Mouse (Mus musculus) ES-E14 (cell line): ENCODE results near the gene Ccnb1. TPM values are rescaled to one million over a fixed set of nuclear protein-coding genes. Genes with fewer than 3 reads are reported as not detected.
A peak's percentile ranks its signal among the peaks of the same experiment; 100 is the strongest.

Experiments used
- DNase-seq: peaks from one replicate; pipeline ENCODE4 v3.0.0-alpha.2; 2013; ENCODE audit warnings: low read depth, low spot score
- H3K27ac ChIP-seq: 2 replicates; pipeline ENCODE4 v1.5.1; 2012; ENCODE audit warnings: low read depth, mild to moderate bottlenecking, low read length, moderate library complexity, mixed read lengths; ENCODE audit not compliant: poor library complexity, insufficient read depth, severe bottlenecking
- H3K36me3 ChIP-seq: 2 replicates; pipeline ENCODE4 v1.6.1; 2012; ENCODE audit warnings: mild to moderate bottlenecking, low read length, moderate library complexity, mixed read lengths; ENCODE audit not compliant: control insufficient read depth, poor library complexity, insufficient read depth, severe bottlenecking
- H3K4me1 ChIP-seq, 2 experiments: fragments of 150-350 bp in 1 of 2; sonication (generic) in 1 of 2; 2 replicates each; pipeline ENCODE4 v1.6.1; 2012; ENCODE audit warnings: low read length in 2 of 2, mild to moderate bottlenecking in 1 of 2, mixed read lengths in 1 of 2; ENCODE audit not compliant: control insufficient read depth in 2 of 2, insufficient read depth in 2 of 2, poor library complexity in 1 of 2
- H3K4me3 ChIP-seq, 2 experiments: fragments of 150-350 bp in 1 of 2; sonication (generic) in 1 of 2; 2 replicates each; pipeline ENCODE4 v1.5.1; 2012; ENCODE audit warnings: low read length in 2 of 2, low read depth in 1 of 2, mild to moderate bottlenecking in 1 of 2, mixed read lengths in 1 of 2; ENCODE audit not compliant: insufficient read depth in 1 of 2, poor library complexity in 1 of 2, severe bottlenecking in 1 of 2
- H3K9ac ChIP-seq: 2 replicates; pipeline ENCODE4 v1.6.1; 2012; ENCODE audit warnings: low read depth, mild to moderate bottlenecking, low read length, mixed read lengths; ENCODE audit not compliant: poor library complexity, insufficient read depth, severe bottlenecking
- H3K9me3 ChIP-seq: fragments of 150-350 bp; sonication (generic); 2 replicates; pipeline ENCODE4 v1.6.1; 2012; ENCODE audit warnings: low read depth, mild to moderate bottlenecking, low read length; ENCODE audit not compliant: control insufficient read depth, insufficient read depth
- CHD2 ChIP-seq: IDR thresholded peaks from 2 replicates; pipeline ENCODE4 v1.6.1; 2014; ENCODE audit warnings: mild to moderate bottlenecking, low read depth, low read length, inconsistent platforms
- HCFC1 ChIP-seq: IDR thresholded peaks from 2 replicates; pipeline ENCODE4 v1.6.1; 2012; ENCODE audit warnings: low read length, inconsistent platforms, borderline replicate concordance; ENCODE audit not compliant: insufficient read depth
- MAFK ChIP-seq: IDR thresholded peaks from 2 replicates; pipeline ENCODE4 v1.6.1; 2014; ENCODE audit warnings: mild to moderate bottlenecking, low read depth, low read length, inconsistent platforms; ENCODE audit not compliant: insufficient read depth
- ZC3H11A ChIP-seq: IDR thresholded peaks from 2 replicates; pipeline ENCODE4 v1.6.1; 2012; ENCODE audit warnings: low read depth, mild to moderate bottlenecking, inconsistent platforms, low read length, borderline replicate concordance
- ZNF384 ChIP-seq: IDR thresholded peaks from 2 replicates; pipeline ENCODE4 v1.6.1; 2012; ENCODE audit warnings: low read depth, low read length, inconsistent platforms
- in situ Hi-C, 2 experiments: fragments of 600-800 bp; cut with MboI; formaldehyde crosslinking; loops; one replicate each; pipeline ENCODE4 v1.15.1; 2025; ENCODE audit warnings: low sequenced_read_pairs in 2 of 2, inconsistent platforms in 1 of 2; ENCODE audit not compliant: unreplicated experiment in 2 of 2
- total RNA-seq: library from RNA; depleted of rRNA; stranded (reverse); fragments of 300-350 nt; gene quantifications from 2 replicates; pipeline ENCODE4 v1.2.3, GENCODE M21; 2012

The Ccnb1 gene
- total RNA-seq, 1 experiment: 410 TPM

- in situ Hi-C loops: no loop called here
- H3K9ac ChIP-seq: no peak overlapping the region
- no peak for TF ChIP-seq MAFK
- no peak for TF ChIP-seq ZC3H11A
- no peak for TF ChIP-seq ZNF384
- TF ChIP-seq CHD2: no peak
- TF ChIP-seq HCFC1: no peak
- H3K9me3 ChIP-seq: no peaks in the 10 kb centered on the region
- no peak for DNase-seq
- peaks cover 32% of the 10 kb centered on the region for H3K36me3 ChIP-seq
- no peak overlapping the region for H3K4me3 ChIP-seq
- no peak overlapping the region for H3K27ac ChIP-seq
- no peaks in the 10 kb centered on the region for H3K4me1 ChIP-seq
These were observed 8.9 kb downstream of the Ccnb1 start for GRCm38 (mm10) chr13:100777491-100777890.

DNA sequence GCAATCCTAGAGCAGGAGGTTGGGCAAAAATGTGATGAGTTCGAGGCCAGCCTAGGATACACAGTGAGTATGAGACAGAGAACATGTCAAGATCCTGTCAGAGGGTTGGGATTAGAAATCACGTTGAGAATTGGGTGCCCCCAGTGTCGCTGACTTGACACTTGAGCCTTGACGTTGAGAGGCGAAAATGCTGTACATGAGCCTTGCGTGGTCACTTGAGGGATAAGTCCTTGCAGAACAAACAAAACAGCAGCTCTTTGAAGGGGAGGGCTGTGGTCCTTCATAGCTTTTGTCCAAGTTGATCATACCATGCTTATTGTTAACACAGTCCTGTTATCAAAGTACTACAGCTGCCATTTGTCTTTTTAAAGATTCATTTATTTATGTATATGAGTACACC, 9.7 kb downstream of the Ccnb1 start:
- no peak overlapping the region for H3K27ac ChIP-seq

DNA sequence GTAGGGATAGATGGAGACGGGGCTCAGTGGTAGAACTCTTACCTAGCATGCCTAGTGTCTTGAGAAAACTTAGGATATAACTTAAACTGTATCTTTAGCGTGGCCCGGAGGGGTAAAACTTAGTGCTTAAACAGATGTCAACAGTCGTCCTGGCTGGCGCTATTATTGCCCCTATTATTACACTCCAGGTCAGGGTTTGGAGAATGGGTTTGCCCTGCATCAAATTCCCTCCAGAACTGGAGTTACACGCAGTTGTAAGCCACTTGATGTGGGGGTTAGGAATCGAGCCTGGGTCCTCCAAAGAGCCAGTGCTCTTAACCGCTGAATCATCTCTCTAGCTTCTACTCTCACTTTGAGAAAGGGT, 10.3 kb downstream of the Ccnb1 start:
- H3K4me1 ChIP-seq: no peaks in the 10 kb centered on the region
- no peaks in the 10 kb centered on the region for H3K9me3 ChIP-seq
- H3K27ac ChIP-seq: no peak overlapping the region
- in situ Hi-C loops: no loop called here
- peaks cover 27% of the 10 kb centered on the region for H3K36me3 ChIP-seq
- no peak for DNase-seq
- peak overlapping the region in 1 of 2 experiments; percentile 92; a peak in 1 of 4 replicates for H3K4me3 ChIP-seq
- TF ChIP-seq CHD2 (no peak), MAFK (no peak), ZC3H11A (no peak), ZNF384 (no peak), HCFC1 (no peak)
- no peak overlapping the region for H3K9ac ChIP-seq

More for the DNA sequence above, 9.7 kb downstream of the Ccnb1 start:
- no peak overlapping the region for H3K4me3 ChIP-seq
- TF ChIP-seq MAFK (0 out of 2 replicates have a peak, but pooled peaks have one; percentile 24), HCFC1 (no peak), CHD2 (peak; percentile 52; the same call in 1 of the 2 replicates), ZNF384 (no peak), ZC3H11A (no peak)
- in situ Hi-C loops: no loop called here
- H3K9me3 ChIP-seq: no peaks in the 10 kb centered on the region
- H3K36me3 ChIP-seq: peaks cover 26% of the 10 kb centered on the region
- no peak overlapping the region for H3K9ac ChIP-seq
- DNase-seq: no peak
- no peaks in the 10 kb centered on the region for H3K4me1 ChIP-seq

DNA sequence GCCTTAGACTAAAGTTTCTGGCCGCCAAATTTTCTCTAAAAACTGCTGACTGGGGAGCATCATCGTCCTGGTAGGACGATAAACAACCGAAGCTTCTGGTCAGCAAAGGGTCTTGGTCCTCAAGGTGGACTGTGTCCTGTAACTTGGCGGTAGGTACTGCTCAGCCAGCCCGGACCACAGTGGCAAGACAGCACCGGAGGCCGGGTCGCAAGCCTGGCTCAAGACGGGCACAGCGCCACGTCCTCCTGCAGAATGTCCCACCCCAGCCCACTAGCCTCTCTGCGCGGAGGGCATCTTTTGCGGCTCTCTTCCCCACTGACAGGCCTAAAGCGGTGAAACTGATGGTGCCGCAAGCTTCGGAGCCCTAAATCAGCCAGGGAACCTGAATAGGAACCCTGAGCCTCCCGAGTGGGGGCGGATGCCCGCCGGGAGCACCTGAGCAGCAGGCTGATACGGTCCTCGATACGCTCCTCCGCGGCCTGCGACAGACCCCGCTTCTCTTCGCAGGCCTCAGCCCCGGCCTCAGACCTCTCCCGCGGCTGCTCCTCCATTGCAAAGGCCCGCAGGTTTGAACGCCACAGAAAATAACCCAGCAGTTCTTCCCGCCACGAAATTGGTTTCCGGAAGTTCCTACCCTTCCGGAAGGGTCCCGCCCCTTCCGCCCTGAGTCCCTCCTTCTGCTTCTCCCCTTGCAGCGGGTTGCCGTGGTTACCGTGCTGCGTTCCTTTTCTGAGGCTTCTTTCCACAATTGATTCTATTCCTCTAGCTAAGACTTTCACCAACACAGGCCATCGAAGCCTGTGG, 10.9 kb downstream of the Ccnb1 start, which contains the start of gene Cenph:
Cenph (minus strand) TSS at position 648 of the 804 bp plus-strand sequence.
- Histone ChIP-seq H3K9me3 (no peaks in the 10 kb centered on the region), H3K4me1 (no peaks in the 10 kb centered on the region), H3K27ac (peak within 1 kb of the TSS; percentile 69; the same call in 1 of the 2 replicates), H3K36me3 (peaks cover 24% of the 10 kb centered on the region), H3K4me3 (peak within 1 kb of the TSS; percentile 91 to 92), H3K9ac (peak within 1 kb of the TSS; percentile 93)
- peak; percentile 87 for DNase-seq
- TF ChIP-seq ZC3H11A: no peak
- TF ChIP-seq ZNF384: no peak
- no peak for TF ChIP-seq CHD2
- TF ChIP-seq HCFC1: 0 out of 2 replicates have a peak, but pooled peaks have one; percentile 36
- TF ChIP-seq MAFK: 0 out of 2 replicates have a peak, but pooled peaks have one; percentile 7
- in situ Hi-C loops: no loop called here

GRCm38 (mm10) chr13:100774704-100775103, 11.7 kb downstream of the Ccnb1 start:
- in situ Hi-C loops: no loop called here
- Histone ChIP-seq H3K36me3 (peaks cover 18% of the 10 kb centered on the region), H3K9ac (peak overlapping the region; percentile 93; the same call in 1 of the 2 replicates), H3K4me3 (peak overlapping the region; percentile 91 to 92), H3K27ac (no peak overlapping the region), H3K4me1 (no peaks in the 10 kb centered on the region), H3K9me3 (no peaks in the 10 kb centered on the region)
- no peak for TF ChIP-seq CHD2
- no peak for TF ChIP-seq HCFC1
- no peak for TF ChIP-seq ZC3H11A
- no peak for TF ChIP-seq ZNF384
- no peak for DNase-seq
